Mouse (Mus musculus): ENCODE data around the gene Plod3. TPM values are rescaled to one million over a fixed set of nuclear protein-coding genes. Genes with fewer than 3 reads are reported as not detected.
"Not testable (repeated sequence)": the region's sequence is repeated elsewhere in the genome, so short reads cannot be mapped to it uniquely, and the experiment has no call there.

Gene Plod3
- total and polyA plus RNA-seq, 2 experiments from 2014 or later: 21.7 to 55.2 TPM

DNA sequence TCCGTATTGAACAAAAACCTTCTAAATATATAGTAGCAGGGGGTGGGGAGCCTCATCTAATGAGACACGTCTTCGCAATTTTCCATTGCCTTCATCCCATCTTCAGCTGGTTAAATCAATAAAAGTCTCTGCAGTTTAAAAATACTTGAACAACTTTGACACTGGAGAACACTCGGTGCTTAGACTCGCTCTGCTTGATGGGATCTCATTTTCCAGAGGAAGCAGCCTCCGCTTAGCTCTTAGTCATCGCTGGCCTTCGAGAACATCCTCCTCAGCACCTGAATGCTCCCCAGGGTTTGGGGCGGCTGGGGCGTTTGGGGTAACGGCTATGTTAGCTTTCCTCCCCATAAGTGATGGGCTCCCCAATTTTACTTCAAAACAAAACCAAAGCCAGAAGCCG lies 41.7 kb upstream of the Plod3 start:
- 81% methylated on average over 12 of the region's 12 CpGs for WGBS
- ATAC-seq: no peak
- TF ChIP-seq CTCF (IDR thresholded peaks at IDR 0.05; ENCODE audit: low read depth): no peak

GRCm38 (mm10) chr5:136947874-136948273 lies 38.9 kb upstream of the Plod3 start:
- Histone ChIP-seq H3K4me1 (ENCODE audit: insufficient read depth) (no peaks in the 10 kb centered on the region), H3K9me3 (ENCODE audit: low read length) (no peaks in the 10 kb centered on the region), H3K36me3 (ENCODE audit: insufficient read depth) (no peaks in the 10 kb centered on the region), H3K4me2 (ENCODE audit: low read depth) (no peak overlapping the region), H3K27me3 (ENCODE audit: insufficient read depth, low read length) (no peaks in the 10 kb centered on the region), H3K4me3 (ENCODE audit: low read depth, low read length) (no peak overlapping the region), H3K9ac (no peak overlapping the region), H3K27ac (ENCODE audit: low read depth, low read length) (no peak overlapping the region)
- no peak for TF ChIP-seq CTCF (IDR thresholded peaks at IDR 0.05; ENCODE audit: low read depth)
- DNase-seq: no peak
- ATAC-seq: no peak

More for the DNA sequence above, 41.7 kb upstream of the Plod3 start:
- Histone ChIP-seq H3K27ac (ENCODE audit: low read depth, low read length) (no peak overlapping the region), H3K27me3 (ENCODE audit: insufficient read depth, low read length) (no peaks in the 10 kb centered on the region), H3K9me3 (ENCODE audit: low read length) (no peaks in the 10 kb centered on the region), H3K4me3 (ENCODE audit: low read depth, low read length) (no peak overlapping the region), H3K9ac (no peak overlapping the region), H3K4me1 (ENCODE audit: insufficient read depth) (no peaks in the 10 kb centered on the region), H3K4me2 (ENCODE audit: low read depth) (no peak overlapping the region), H3K36me3 (ENCODE audit: insufficient read depth) (no peaks in the 10 kb centered on the region)
- DNase-seq: no peak

GRCm38 (mm10) chr5:136949551-136950336 lies 37.1 kb upstream of the Plod3 start:
- H3K27ac ChIP-seq (ENCODE audit: low read depth, low read length); H3K4me3 ChIP-seq (ENCODE audit: low read depth, low read length); DNase-seq; ATAC-seq; H3K27me3 ChIP-seq (ENCODE audit: insufficient read depth, low read length); H3K4me1 ChIP-seq (ENCODE audit: insufficient read depth); H3K4me2 ChIP-seq (ENCODE audit: low read depth); H3K36me3 ChIP-seq (ENCODE audit: insufficient read depth); H3K9ac ChIP-seq; H3K9me3 ChIP-seq (ENCODE audit: low read length): not testable (repeated sequence)
- WGBS: 83% methylated on average over 14 of the region's 14 CpGs

- 88% methylated on average over 6 of the region's 6 CpGs for WGBS
- ATAC-seq: no peak
- H3K36me3 ChIP-seq (ENCODE audit: insufficient read depth): peaks cover 2% of the 10 kb centered on the region; the same call in 1 of the 2 replicates
- DNase-seq: no peak
- no peaks in the 10 kb centered on the region for H3K27me3 ChIP-seq (ENCODE audit: insufficient read depth, low read length)
- H3K9me3 ChIP-seq (ENCODE audit: low read length): no peaks in the 10 kb centered on the region
- no peak overlapping the region for H3K9ac ChIP-seq
- peaks cover 9% of the 10 kb centered on the region for H3K4me1 ChIP-seq (ENCODE audit: insufficient read depth)
- TF ChIP-seq CTCF (IDR thresholded peaks at IDR 0.05; ENCODE audit: low read depth): no peak
- H3K27ac ChIP-seq (ENCODE audit: low read depth, low read length): no peak overlapping the region
- no peak overlapping the region for H3K4me3 ChIP-seq (ENCODE audit: low read depth, low read length)
- H3K4me2 ChIP-seq (ENCODE audit: low read depth): no peak overlapping the region
Measured at GRCm38 (mm10) chr5:136950521-136950920, 36.3 kb upstream of the Plod3 start.

- no peak for TF ChIP-seq CTCF (IDR thresholded peaks at IDR 0.05; ENCODE audit: low read depth)
- Histone ChIP-seq H3K9ac (no peak overlapping the region), H3K4me3 (ENCODE audit: low read depth, low read length) (no peak overlapping the region), H3K27me3 (ENCODE audit: insufficient read depth, low read length) (no peaks in the 10 kb centered on the region), H3K27ac (ENCODE audit: low read depth, low read length) (no peak overlapping the region), H3K4me2 (ENCODE audit: low read depth) (no peak overlapping the region), H3K9me3 (ENCODE audit: low read length) (no peaks in the 10 kb centered on the region), H3K36me3 (ENCODE audit: insufficient read depth) (peaks cover 4% of the 10 kb centered on the region), H3K4me1 (ENCODE audit: insufficient read depth) (peaks cover 9% of the 10 kb centered on the region)
- 84% methylated on average over 4 of the region's 4 CpGs for WGBS
- ATAC-seq: no peak
- DNase-seq: no peak
Measured at GRCm38 (mm10) chr5:136952153-136952552, 34.7 kb upstream of the Plod3 start.

GRCm38 (mm10) chr5:136953015-136953414 lies 33.8 kb upstream of the Plod3 start, which contains the start of gene Fis1:
TSS of gene Fis1 (plus strand) at chr5:136953275.
- TF ChIP-seq CTCF (IDR thresholded peaks at IDR 0.05; ENCODE audit: low read depth): peak; percentile 36
- no peaks in the 10 kb centered on the region for H3K9me3 ChIP-seq (ENCODE audit: low read length)
- peak within 1 kb of the TSS; percentile 62 for H3K9ac ChIP-seq
- peaks cover 4% of the 10 kb centered on the region for H3K36me3 ChIP-seq (ENCODE audit: insufficient read depth)
- ATAC-seq: peak; percentile 100
- peak; percentile 97 for DNase-seq
- peak within 1 kb of the TSS; percentile 65 for H3K4me2 ChIP-seq (ENCODE audit: low read depth)
- peaks cover 9% of the 10 kb centered on the region for H3K4me1 ChIP-seq (ENCODE audit: insufficient read depth)
- H3K27ac ChIP-seq (ENCODE audit: low read depth, low read length): peak within 1 kb of the TSS; percentile 72
- no peaks in the 10 kb centered on the region for H3K27me3 ChIP-seq (ENCODE audit: insufficient read depth, low read length)
- WGBS: 2% methylated on average over 23 of the region's 23 CpGs
- peak within 1 kb of the TSS; percentile 53 for H3K4me3 ChIP-seq (ENCODE audit: low read depth, low read length)

DNA sequence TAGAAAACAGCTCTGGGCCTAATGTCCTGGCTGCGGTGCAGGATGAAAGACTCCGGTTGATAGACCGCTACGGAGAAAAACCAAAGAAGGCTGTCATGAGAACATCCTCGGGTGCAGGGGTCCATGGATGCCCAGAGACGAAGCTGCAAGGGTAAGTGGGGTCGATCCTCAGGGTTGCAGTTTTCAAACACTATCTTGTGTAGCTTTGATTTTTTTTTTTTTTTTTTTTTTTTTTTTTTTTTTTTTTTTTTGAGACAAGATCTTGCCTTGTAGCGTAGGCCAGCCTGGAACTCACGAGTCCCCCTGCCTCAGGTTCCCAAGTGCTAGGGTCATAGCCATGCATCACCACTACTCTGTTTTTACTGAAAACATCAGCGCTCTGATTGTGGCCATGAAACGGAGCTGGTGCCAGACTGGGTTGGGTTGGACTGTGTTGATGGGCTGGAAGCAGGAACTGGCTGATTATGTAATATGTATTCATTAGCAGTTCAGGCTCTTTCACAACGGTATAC lies 33.3 kb upstream of the Plod3 start:
- DNase-seq (peak; percentile 58), ATAC-seq (no peak)
- H3K36me3 ChIP-seq (ENCODE audit: insufficient read depth): peaks cover 4% of the 10 kb centered on the region
- no peaks in the 10 kb centered on the region for H3K9me3 ChIP-seq (ENCODE audit: low read length)
- peak overlapping the region; percentile 72 for H3K27ac ChIP-seq (ENCODE audit: low read depth, low read length)
- peak overlapping the region; percentile 53 for H3K4me3 ChIP-seq (ENCODE audit: low read depth, low read length)
- H3K4me2 ChIP-seq (ENCODE audit: low read depth): peak overlapping the region; percentile 65
- WGBS: under 1% methylated on average over 12 of the region's 12 CpGs
- TF ChIP-seq CTCF (IDR thresholded peaks at IDR 0.05; ENCODE audit: low read depth): no peak
- no peaks in the 10 kb centered on the region for H3K27me3 ChIP-seq (ENCODE audit: insufficient read depth, low read length)
- peaks cover 9% of the 10 kb centered on the region for H3K4me1 ChIP-seq (ENCODE audit: insufficient read depth)
- peak overlapping the region; percentile 62 for H3K9ac ChIP-seq
